Mouse (Mus musculus) hindbrain, embryonic 15.5 days (tissue): ENCODE measurements around the gene Sergef. TPM values are rescaled to one million over a fixed set of nuclear protein-coding genes. Genes with fewer than 3 reads are reported as not detected.

ENCODE experiments used
- ATAC-seq: fragments of 200-750 bp; cut with Nextera tagmentation; 2 replicates; pipeline ENCODE4 v1.8.0; 2017; ENCODE audit warnings: low read depth, moderate number of reproducible peaks, moderate TSS enrichment; ENCODE audit not compliant: low FRiP score
- H3K27ac ChIP-seq: fragments of 300-500 bp; sonication (generic); replicated peaks from 2 replicates; pipeline ENCODE4 v1.5.1; 2015; ENCODE audit warnings: mild to moderate bottlenecking, inconsistent platforms
- H3K27me3 ChIP-seq: fragments of 300-500 bp; sonication (generic); 2 replicates; pipeline ENCODE4 v1.6.1; 2015; ENCODE audit warnings: control low read depth, inconsistent platforms
- H3K36me3 ChIP-seq: fragments of 300-500 bp; sonication (generic); 2 replicates; pipeline ENCODE4 v1.6.1; 2015; ENCODE audit warnings: control low read depth, inconsistent platforms
- H3K4me1 ChIP-seq: fragments of 300-500 bp; sonication (generic); replicated peaks from 2 replicates; pipeline ENCODE4 v1.6.1; 2015; ENCODE audit warnings: control low read depth, inconsistent platforms
- H3K4me2 ChIP-seq: fragments of 300-500 bp; sonication (generic); 2 replicates; pipeline ENCODE4 v1.6.1; 2015; ENCODE audit warnings: moderate library complexity, mild to moderate bottlenecking, inconsistent platforms
- H3K4me3 ChIP-seq: fragments of 300-500 bp; sonication (generic); 2 replicates; pipeline ENCODE4 v1.5.1; 2015; ENCODE audit warnings: mild to moderate bottlenecking, inconsistent platforms
- H3K9ac ChIP-seq: fragments of 300-500 bp; sonication (generic); 2 replicates; pipeline ENCODE4 v1.6.1; 2015; ENCODE audit warnings: inconsistent platforms
- H3K9me3 ChIP-seq: fragments of 300-500 bp; sonication (generic); 2 replicates; pipeline ENCODE4 v1.6.1; 2016; ENCODE audit warnings: control low read depth, inconsistent platforms
- WGBS: fragments of 180-500 bp; shearing (Covaris S2); methylation state at CpG from one replicate; pipeline ENCODE4 v1.1.7; 2015; 5-methylcytosine and 5-hydroxymethylcytosine counted together
- polyA plus RNA-seq: library from polyadenylated mRNA; unstranded; fragments of >200 nt; fragmentation: Nextera tagmentation; extraction: Ambion mirVana; gene quantifications from 2 replicates; pipeline ENCODE4 v1.2.1, GENCODE M21; 2015

Sergef gene
- polyA plus RNA-seq, 1 experiment from 2014 or later, result 42.1 TPM

DNA sequence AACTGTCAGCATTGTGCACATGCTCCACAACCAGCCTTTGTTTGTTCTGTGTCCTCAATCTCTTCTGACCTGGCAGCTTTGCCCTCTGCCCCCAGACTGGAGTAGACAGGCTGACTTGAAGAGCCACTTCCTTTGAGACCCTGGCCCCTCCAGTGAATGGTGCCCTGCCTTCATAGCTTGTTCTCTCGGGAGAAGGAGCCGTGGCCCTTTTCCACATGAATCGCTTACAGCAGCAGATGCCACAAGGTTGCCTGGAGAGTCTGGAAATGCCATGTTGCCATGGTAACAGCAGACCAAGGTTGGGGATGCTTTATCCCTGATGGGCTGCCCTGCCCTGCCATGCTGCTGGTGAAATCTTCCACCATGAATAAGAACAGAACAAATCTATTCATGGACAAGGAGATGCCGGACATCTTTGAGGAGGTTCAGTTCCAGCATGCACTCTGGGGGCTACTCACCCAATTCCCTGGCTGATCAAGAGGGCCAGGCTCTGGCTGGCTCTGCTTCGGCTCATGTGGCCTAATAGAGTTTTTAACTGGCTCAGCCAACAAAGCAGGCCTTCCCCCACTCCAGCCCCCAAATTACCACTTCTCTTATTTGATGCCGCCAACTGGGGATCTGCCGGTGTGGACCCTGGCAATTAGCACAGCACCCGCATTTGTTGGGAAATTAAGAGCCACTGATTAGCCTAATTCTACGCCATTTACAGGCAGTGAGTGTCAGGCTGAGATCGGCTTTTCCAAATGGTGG is 185.5 kb downstream of the Sergef start:
- 16% methylated on average over 10 of the region's 10 CpGs for WGBS
- no peak overlapping the region for H3K9ac ChIP-seq
- peaks cover 32% of the 10 kb centered on the region for H3K4me1 ChIP-seq
- no peaks in the 10 kb centered on the region for H3K36me3 ChIP-seq
- H3K27ac ChIP-seq, result peak overlapping the region; percentile 80
- ATAC-seq, result peak; percentile 86
- H3K9me3 ChIP-seq, result no peaks in the 10 kb centered on the region
- no peak overlapping the region for H3K4me2 ChIP-seq
- H3K27me3 ChIP-seq, result no peaks in the 10 kb centered on the region
- H3K4me3 ChIP-seq, result no peak overlapping the region

DNA sequence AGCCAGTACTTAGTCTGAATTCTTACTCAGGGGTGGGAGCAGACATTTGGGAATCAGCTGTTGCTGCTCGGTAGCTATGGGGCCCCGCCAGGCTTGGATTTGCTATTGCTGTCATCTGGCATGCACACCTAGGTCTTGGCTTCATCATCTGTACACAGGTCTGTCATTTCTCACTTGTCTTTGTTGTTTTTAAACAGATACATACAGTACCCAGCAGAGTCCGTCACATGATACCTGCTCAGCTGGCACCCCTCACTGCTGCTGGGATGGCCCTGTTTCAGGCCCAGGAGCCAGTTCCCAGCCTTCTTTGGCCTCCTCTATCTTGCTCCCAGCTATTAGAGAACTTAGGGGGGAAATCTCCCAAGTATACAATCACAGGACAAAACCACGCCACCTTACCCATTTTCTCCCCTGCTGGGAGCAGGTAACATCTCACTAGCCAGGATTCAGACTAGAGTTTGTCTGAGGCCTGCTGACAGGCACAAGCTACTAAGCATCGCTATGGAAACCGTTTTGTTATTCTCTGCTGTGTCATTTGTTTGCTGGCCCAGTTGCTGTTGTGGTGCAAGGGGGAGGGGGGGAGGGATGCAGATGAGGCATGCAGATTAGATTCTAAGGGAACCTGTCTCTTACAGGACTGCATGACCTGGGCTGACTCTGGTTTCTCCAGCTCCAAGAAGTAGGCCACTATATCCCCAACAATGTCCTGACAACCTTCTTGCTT is 190.5 kb downstream of the Sergef start:
- Histone ChIP-seq H3K4me3 (no peak overlapping the region), H3K9ac (no peak overlapping the region)
- 37% methylated on average over 6 of the region's 6 CpGs for WGBS

DNA sequence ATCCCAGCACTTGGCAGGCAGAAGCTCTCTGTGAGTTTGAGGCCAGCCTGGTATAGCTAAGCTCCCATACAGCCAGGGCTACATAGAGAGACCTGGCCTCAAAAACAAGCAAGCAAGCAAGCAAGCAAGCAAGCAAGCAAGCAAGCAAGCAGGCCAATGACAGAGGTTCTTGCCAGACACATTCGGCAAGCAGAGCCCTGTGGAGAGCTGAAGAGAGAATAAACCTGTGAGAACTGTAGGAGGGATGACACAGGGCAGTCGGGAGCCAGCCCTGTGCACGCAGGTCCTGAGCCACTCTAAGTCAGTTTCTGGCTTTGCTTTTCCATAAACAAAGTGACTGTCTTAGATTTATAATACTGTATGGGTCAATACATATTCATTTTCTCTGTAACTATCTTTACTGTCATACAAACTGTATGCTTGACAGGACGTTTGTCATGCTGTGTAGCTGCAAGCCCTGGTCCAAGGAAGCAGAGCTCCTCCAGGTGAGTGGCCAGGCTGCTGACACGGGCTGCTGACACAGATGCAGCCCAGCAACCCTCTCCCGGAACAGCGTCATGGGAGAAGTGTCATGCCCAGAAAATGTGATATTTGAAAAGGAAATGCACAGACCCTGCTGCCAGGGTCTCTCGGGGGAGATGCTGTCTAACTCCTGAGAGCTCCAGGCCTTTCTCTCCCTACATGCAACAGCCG is 192.0 kb downstream of the Sergef start:
- no peak overlapping the region for H3K4me3 ChIP-seq
- H3K27ac ChIP-seq, result peak overlapping the region; percentile 45
- H3K4me2 ChIP-seq, result no peak overlapping the region
- ATAC-seq, result no peak
- H3K9me3 ChIP-seq, result no peaks in the 10 kb centered on the region
- H3K9ac ChIP-seq, result no peak overlapping the region
- H3K4me1 ChIP-seq, result peaks cover 28% of the 10 kb centered on the region
- no peaks in the 10 kb centered on the region for H3K36me3 ChIP-seq
- 41% methylated on average over 9 of the region's 9 CpGs for WGBS
- no peaks in the 10 kb centered on the region for H3K27me3 ChIP-seq

More for the DNA sequence above, 190.5 kb downstream of the Sergef start:
- peak overlapping the region; percentile 57 for H3K27ac ChIP-seq
- H3K9me3 ChIP-seq, result no peaks in the 10 kb centered on the region
- H3K36me3 ChIP-seq, result no peaks in the 10 kb centered on the region
- H3K4me2 ChIP-seq, result no peak overlapping the region
- no peak for ATAC-seq
- H3K27me3 ChIP-seq, result no peaks in the 10 kb centered on the region
- peaks cover 36% of the 10 kb centered on the region for H3K4me1 ChIP-seq

DNA sequence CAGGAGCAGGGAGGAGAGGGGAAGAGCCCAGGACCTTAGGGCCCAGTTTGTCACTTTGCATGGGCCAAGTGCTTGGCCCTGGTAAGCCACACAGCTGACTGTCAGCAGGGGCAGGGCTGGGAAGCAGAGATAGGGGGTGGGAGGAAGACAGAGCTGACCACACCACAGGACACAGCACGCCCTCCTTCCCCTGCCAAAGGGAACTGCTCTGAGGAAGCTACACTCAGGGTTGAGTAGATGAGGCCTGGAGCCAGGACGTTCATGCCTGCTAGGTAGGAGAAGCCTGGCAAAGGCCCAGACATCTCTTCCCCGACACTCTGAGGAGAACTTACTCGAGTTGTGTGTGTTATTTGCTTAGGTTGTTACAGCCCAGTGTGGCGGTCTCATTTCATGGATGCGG is 193.7 kb downstream of the Sergef start:
- H3K4me2 ChIP-seq, result no peak overlapping the region
- no peak overlapping the region for H3K4me3 ChIP-seq
- WGBS, result 83% methylated on average over 6 of the region's 6 CpGs
- H3K9ac ChIP-seq, result no peak overlapping the region
- H3K4me1 ChIP-seq, result peaks cover 28% of the 10 kb centered on the region
- H3K27me3 ChIP-seq, result no peaks in the 10 kb centered on the region
- no peaks in the 10 kb centered on the region for H3K36me3 ChIP-seq
- no peak for ATAC-seq
- H3K27ac ChIP-seq, result no peak overlapping the region
- no peaks in the 10 kb centered on the region for H3K9me3 ChIP-seq

DNA sequence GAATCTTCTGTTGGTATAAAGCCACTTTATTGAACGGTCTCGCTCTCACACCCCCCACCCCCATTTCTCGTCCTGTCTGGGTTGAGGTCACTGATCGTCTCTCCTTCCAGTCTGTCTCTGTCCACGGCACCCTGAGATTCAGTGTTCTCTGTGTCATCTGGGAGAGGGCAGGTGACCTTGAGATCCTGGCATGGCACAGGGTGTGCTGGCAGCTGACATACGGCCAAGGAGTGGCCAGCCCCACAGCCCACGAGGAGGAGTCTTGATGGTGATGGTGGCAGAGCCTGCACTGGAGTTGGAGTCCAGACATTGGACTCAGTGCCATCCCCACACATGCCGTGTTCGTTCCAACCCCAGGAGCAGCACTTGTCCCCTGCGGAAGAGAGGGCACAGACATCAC is 196.4 kb downstream of the Sergef start:
- Histone ChIP-seq H3K4me2 (no peak overlapping the region), H3K36me3 (no peaks in the 10 kb centered on the region), H3K9ac (no peak overlapping the region), H3K4me1 (peaks cover 12% of the 10 kb centered on the region), H3K27ac (no peak overlapping the region), H3K27me3 (no peaks in the 10 kb centered on the region), H3K4me3 (no peak overlapping the region), H3K9me3 (no peaks in the 10 kb centered on the region)
- 80% methylated on average over 10 of the region's 10 CpGs for whole genome bisulfite sequencing
- no peak for ATAC-seq

DNA sequence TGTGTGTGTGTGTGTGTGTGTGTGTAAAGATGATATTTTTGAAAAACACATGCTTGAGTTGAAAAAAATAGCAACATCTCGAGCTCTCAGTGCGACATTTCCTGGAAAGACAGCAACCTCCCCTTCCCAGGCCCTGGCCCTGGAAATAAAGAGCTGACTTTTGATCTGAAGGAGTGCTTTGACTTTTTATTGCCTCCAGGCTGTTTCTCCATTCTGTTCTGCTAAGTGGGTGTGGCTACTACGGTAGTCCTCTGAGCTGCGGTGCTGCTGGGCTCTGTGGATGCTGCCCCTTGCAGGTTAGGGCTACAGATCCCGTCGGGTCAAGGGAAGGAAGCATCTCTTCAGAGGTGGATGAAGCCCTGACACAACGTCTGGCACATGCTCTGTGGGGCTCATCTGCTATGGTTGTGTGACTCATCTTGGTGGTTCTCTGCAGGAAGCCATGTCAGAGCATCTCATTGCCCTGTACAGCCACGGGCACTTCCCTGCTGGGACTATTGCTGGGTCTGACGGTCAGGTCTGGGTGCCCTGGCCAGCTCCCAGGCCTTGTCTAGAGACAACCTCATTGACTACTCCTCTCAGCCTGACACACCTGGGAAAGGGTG is 201.0 kb downstream of the Sergef start:
- WGBS, result 53% methylated on average over 9 of the region's 9 CpGs
- H3K27me3 ChIP-seq, result no peaks in the 10 kb centered on the region
- H3K4me2 ChIP-seq, result no peak overlapping the region
- no peak overlapping the region for H3K9ac ChIP-seq
- H3K4me1 ChIP-seq, result peaks cover 3% of the 10 kb centered on the region; the same call in 1 of the 2 replicates
- ATAC-seq, result no peak
- no peak overlapping the region for H3K27ac ChIP-seq
- peaks cover 20% of the 10 kb centered on the region for H3K36me3 ChIP-seq
- H3K9me3 ChIP-seq, result no peaks in the 10 kb centered on the region
- no peak overlapping the region for H3K4me3 ChIP-seq

DNA sequence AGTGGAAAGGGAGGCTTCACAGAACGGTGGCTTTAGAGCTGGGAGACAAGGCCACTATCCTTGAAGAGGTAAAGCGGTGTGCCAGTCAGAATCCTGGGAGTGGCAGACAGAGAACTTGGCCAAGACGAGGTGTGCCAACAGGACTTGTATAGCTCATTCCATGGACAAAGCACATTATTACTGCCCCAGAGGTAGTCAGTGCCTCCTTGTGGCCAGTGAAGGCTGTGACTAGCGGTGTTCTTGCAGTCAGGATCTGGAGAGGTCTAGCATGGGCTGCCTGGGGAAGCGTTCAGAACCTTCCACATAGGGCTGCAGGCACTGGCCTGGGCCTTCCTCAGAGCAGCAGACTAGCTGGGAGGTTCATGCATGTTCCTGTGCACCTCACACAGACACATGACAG is 203.8 kb downstream of the Sergef start:
- no peak overlapping the region for H3K27ac ChIP-seq
- H3K27me3 ChIP-seq, result no peaks in the 10 kb centered on the region
- no peak for ATAC-seq
- 94% methylated on average over 5 of the region's 5 CpGs for WGBS
- H3K9me3 ChIP-seq, result no peaks in the 10 kb centered on the region
- H3K36me3 ChIP-seq, result peaks cover 20% of the 10 kb centered on the region
- no peak overlapping the region for H3K4me2 ChIP-seq
- H3K9ac ChIP-seq, result no peak overlapping the region
- no peak overlapping the region for H3K4me3 ChIP-seq
- peaks cover 5% of the 10 kb centered on the region; the same call in 1 of the 2 replicates for H3K4me1 ChIP-seq

DNA sequence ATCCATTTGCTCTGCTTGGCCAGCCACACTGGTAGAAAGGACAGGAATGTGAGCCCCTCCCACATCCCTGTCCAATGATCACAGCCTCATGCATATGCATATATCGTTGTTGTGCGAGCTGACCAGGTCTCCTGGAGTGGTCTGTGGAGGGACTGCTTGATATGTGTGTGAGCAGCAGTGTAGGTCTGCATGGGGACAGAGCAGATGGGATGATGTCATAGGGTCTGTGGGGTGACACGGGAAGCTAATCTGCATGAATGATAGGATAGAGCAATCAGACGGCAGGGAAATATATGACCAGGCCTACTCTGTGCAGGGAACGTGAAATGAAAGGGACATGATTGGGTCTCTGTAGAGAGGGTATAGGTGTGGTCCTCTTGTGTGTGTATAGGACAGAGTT is 205.7 kb downstream of the Sergef start:
- Histone ChIP-seq H3K9ac (no peak overlapping the region), H3K4me2 (no peak overlapping the region), H3K4me1 (peaks cover 5% of the 10 kb centered on the region; the same call in 1 of the 2 replicates), H3K9me3 (no peaks in the 10 kb centered on the region), H3K4me3 (no peak overlapping the region), H3K36me3 (peaks cover 20% of the 10 kb centered on the region), H3K27me3 (no peaks in the 10 kb centered on the region), H3K27ac (peak overlapping the region; percentile 38; the same call in 1 of the 2 replicates)
- WGBS, result 21% methylated on average over 5 of the region's 5 CpGs
- ATAC-seq, result peak; percentile 55

DNA sequence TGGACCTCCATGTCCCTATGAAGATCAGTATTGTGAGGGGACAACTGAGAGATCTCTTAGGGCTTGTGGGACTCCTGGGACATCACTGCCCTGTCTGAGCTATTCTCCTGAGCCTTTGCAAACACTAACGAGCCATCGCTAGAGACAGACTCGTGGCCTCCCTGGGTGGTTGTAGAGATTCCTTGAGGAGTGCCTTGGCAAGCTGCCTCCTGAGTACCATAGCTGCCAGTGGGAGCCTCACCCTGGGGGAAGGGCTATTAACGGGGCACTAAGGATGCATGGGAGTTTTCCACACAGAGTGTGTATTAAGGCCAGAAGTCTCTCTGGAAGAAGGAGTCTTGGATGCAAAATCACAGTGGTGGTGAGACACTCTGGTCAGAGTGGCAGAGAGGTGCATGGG is 214.6 kb downstream of the Sergef start:
- peaks cover 15% of the 10 kb centered on the region; the same call in 1 of the 2 replicates for H3K36me3 ChIP-seq
- 49% methylated on average over 4 of the region's 4 CpGs for WGBS
- H3K27ac ChIP-seq, result no peak overlapping the region
- H3K9me3 ChIP-seq, result no peaks in the 10 kb centered on the region
- no peak overlapping the region for H3K4me2 ChIP-seq
- no peaks in the 10 kb centered on the region for H3K27me3 ChIP-seq
- H3K4me1 ChIP-seq, result peaks cover 46% of the 10 kb centered on the region
- no peak overlapping the region for H3K4me3 ChIP-seq
- no peak for ATAC-seq
- no peak overlapping the region for H3K9ac ChIP-seq

DNA sequence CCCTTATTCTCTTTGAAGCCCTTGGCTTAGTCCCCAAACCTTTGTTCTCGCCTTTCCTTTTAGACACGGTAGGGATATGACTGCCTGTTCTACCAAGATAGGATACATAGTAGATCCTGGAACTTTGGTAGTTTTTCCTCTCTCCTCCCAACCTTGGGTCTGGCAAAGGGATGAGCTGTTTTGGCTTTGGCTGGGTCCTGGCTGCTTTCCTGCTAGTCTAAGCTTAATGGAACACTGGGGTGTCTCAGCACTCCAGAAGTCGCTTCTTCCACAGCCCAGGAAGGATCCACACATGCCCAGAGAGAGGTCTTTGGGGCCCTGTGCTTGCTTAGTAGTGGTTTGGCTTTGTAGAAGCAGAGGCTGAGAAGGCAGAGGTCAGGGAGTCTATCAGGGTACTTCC is 215.7 kb downstream of the Sergef start:
- Histone ChIP-seq H3K36me3 (peaks cover 15% of the 10 kb centered on the region; the same call in 1 of the 2 replicates), H3K4me1 (peaks cover 46% of the 10 kb centered on the region), H3K4me3 (no peak overlapping the region), H3K9me3 (no peaks in the 10 kb centered on the region), H3K4me2 (no peak overlapping the region), H3K9ac (no peak overlapping the region), H3K27ac (no peak overlapping the region), H3K27me3 (no peaks in the 10 kb centered on the region)
- 72% methylated on average over 3 of the region's 3 CpGs for WGBS
- no peak for ATAC-seq

DNA sequence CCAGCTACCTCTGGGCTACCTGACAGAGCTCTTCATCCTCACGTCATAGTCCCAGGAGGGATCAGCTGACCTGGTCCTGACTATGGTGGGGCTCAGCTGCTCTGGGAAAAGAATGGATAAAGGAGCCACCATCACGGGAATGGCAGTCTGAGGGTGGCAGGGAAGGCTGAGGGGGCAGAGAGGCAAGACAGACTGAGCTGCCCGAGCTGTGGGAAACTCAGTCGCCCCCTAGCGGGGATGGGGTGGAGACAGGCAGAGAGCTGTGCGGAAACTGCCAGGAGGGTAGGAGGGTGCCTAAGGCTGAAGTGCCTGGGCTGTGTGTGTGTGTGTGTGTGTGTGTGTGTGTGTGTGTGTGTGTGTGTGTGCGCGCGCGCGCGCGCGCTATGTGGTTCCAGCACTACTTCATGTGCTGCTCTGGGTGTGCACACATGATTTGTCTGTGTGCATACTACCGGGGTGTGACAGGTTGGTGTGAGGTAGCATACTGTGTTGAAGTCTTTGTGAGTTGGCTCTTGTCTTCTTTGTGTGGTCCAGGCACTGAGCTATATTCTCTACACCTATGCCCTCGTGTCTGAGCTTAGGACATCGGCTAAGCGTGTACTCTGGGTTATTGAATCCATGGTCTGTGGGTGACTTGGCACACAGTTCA is 216.7 kb downstream of the Sergef start:
- Histone ChIP-seq H3K9me3 (no peaks in the 10 kb centered on the region), H3K27me3 (no peaks in the 10 kb centered on the region), H3K4me3 (no peak overlapping the region), H3K36me3 (peaks cover 9% of the 10 kb centered on the region; the same call in 1 of the 2 replicates), H3K27ac (peak overlapping the region; percentile 58), H3K4me1 (peaks cover 55% of the 10 kb centered on the region), H3K4me2 (peak overlapping the region; percentile 21), H3K9ac (no peak overlapping the region)
- ATAC-seq, result peak; percentile 51
- 53% methylated on average over 18 of the region's 18 CpGs for WGBS
